Mouse (Mus musculus): Measurements from ENCODE around the gene Ptgds.

The Ptgds gene

GRCm38 (mm10) chr2:25469969-25470368 is at the start of gene Ptgds:
Gene Ptgds (minus strand): TSS chr2:25470046.
- no peak for DNase-seq (ENCODE audit: low spot score)

GRCm38 (mm10) chr2:25509912-25510311 is 40.1 kb upstream of the Ptgds start:
- no peak for DNase-seq (ENCODE audit: low spot score)

- no peak for DNase-seq (ENCODE audit: low spot score)
Measured at GRCm38 (mm10) chr2:25506964-25507363, 37.1 kb upstream of the Ptgds start.

GRCm38 (mm10) chr2:25505860-25506259 is 36.0 kb upstream of the Ptgds start:
- no peak for DNase-seq (ENCODE audit: low spot score)

GRCm38 (mm10) chr2:25505000-25505399 is 35.2 kb upstream of the Ptgds start:
- no peak for DNase-seq (ENCODE audit: low spot score)

- DNase-seq (ENCODE audit: low spot score), result no peak
Measured at GRCm38 (mm10) chr2:25504538-25504937, 34.7 kb upstream of the Ptgds start.

- no peak for DNase-seq (ENCODE audit: low spot score)
Measured at GRCm38 (mm10) chr2:25502726-25503125, 32.9 kb upstream of the Ptgds start.

- DNase-seq (ENCODE audit: low spot score), result no peak
Measured at GRCm38 (mm10) chr2:25501593-25502486, 32.0 kb upstream of the Ptgds start, which contains the start of gene C8g. Gene C8g (minus strand): TSS chr2:25501719.

- DNase-seq (ENCODE audit: low spot score), result peak; percentile 88
Measured at GRCm38 (mm10) chr2:25500576-25501405, 30.9 kb upstream of the Ptgds start, which contains the start of gene Fbxw5. Gene Fbxw5 (plus strand): TSS chr2:25500750.

- no peak for DNase-seq (ENCODE audit: low spot score)
Measured at GRCm38 (mm10) chr2:25500071-25500575, 30.3 kb upstream of the Ptgds start.

- no peak for DNase-seq (ENCODE audit: low spot score)
Measured at GRCm38 (mm10) chr2:25498622-25499478, 29.0 kb upstream of the Ptgds start.

GRCm38 (mm10) chr2:25497846-25498575 is 28.2 kb upstream of the Ptgds start:
- no peak for DNase-seq (ENCODE audit: low spot score)

- DNase-seq (ENCODE audit: low spot score), result no peak
Measured at GRCm38 (mm10) chr2:25496462-25496861, 26.6 kb upstream of the Ptgds start.

GRCm38 (mm10) chr2:25493476-25493961 is 23.7 kb upstream of the Ptgds start, which contains the start of gene Lcn12:
Gene Lcn12 (minus strand): TSS chr2:25493911.
- no peak for DNase-seq (ENCODE audit: low spot score)

- DNase-seq (ENCODE audit: low spot score), result no peak
Measured at GRCm38 (mm10) chr2:25492988-25493387, 23.1 kb upstream of the Ptgds start.

- DNase-seq (ENCODE audit: low spot score), result no peak
Measured at GRCm38 (mm10) chr2:25488671-25489068, 18.8 kb upstream of the Ptgds start.

GRCm38 (mm10) chr2:25487965-25488670 is 18.3 kb upstream of the Ptgds start:
- no peak for DNase-seq (ENCODE audit: low spot score)

GRCm38 (mm10) chr2:25484901-25485647 is 15.2 kb upstream of the Ptgds start:
- no peak for DNase-seq (ENCODE audit: low spot score)

GRCm38 (mm10) chr2:25482969-25483368 is 13.1 kb upstream of the Ptgds start:
- no peak for DNase-seq (ENCODE audit: low spot score)
